Mouse (Mus musculus): ENCODE results near the gene Thsd4.

- TF ChIP-seq CTCF (IDR thresholded peaks at IDR 0.05; ENCODE audit: control insufficient read depth, insufficient read depth, insufficient read length): no peak
- TF ChIP-seq MYOD1 (IDR thresholded peaks at IDR 0.05; ENCODE audit: control insufficient read depth, insufficient read length, low read depth): no peak
- TF ChIP-seq USF1 (IDR thresholded peaks at IDR 0.05; ENCODE audit: low read depth): no peak
- no peak for TF ChIP-seq FOSL1 (IDR thresholded peaks at IDR 0.05; ENCODE audit: insufficient read depth, low read length, poor library complexity, severe bottlenecking)
Observed at GRCm38 (mm10) chr9:60200436-60200835, 321.4 kb downstream of the Thsd4 start.
